Mouse (Mus musculus): Measurements from ENCODE around the gene Lzic. TPM values are rescaled to one million over a fixed set of nuclear protein-coding genes. Genes with fewer than 3 reads are reported as not detected.

The Lzic gene
- polyA plus RNA-seq, 1 experiment: 8.0 TPM

- no peak overlapping the region for H3K27ac ChIP-seq (ENCODE audit: insufficient read depth, low read length)
- no peak for DNase-seq (ENCODE audit: low read depth in 1 of 2, low spot score in 2 of 2)
Observed at GRCm38 (mm10) chr4:149511221-149511646, 26.2 kb downstream of the Lzic start.

GRCm38 (mm10) chr4:149512072-149512471 is 27.0 kb downstream of the Lzic start:
- H3K4me3 ChIP-seq (ENCODE audit: extremely low read depth, insufficient read depth, insufficient read length): no peak overlapping the region
- no peaks in the 10 kb centered on the region; the same call in 1 of the 2 replicates for H3K4me1 ChIP-seq (ENCODE audit: control insufficient read depth, insufficient read depth, insufficient read length)
- TF ChIP-seq POLR2A (IDR thresholded peaks at IDR 0.05; ENCODE audit: low read depth, low read length): no peak
- TF ChIP-seq CTCF (IDR thresholded peaks at IDR 0.05; ENCODE audit: extremely low read depth, insufficient read depth, insufficient read length, insufficient replicate concordance): no peak
- no peak for DNase-seq (ENCODE audit: low read depth in 1 of 2, low spot score in 2 of 2)
- no peaks in the 10 kb centered on the region for H3K27me3 ChIP-seq (ENCODE audit: control insufficient read depth, insufficient read depth, low read length)
- H3K36me3 ChIP-seq (ENCODE audit: control insufficient read depth, insufficient read depth, low read length): no peaks in the 10 kb centered on the region
- H3K27ac ChIP-seq (ENCODE audit: insufficient read depth, low read length): no peak overlapping the region
- 93% methylated on average over 7 of the region's 7 CpGs for WGBS

More at GRCm38 (mm10) chr4:149511221-149511646, 26.2 kb downstream of the Lzic start:
- no peaks in the 10 kb centered on the region for H3K27me3 ChIP-seq (ENCODE audit: control insufficient read depth, insufficient read depth, low read length)
- H3K4me3 ChIP-seq (ENCODE audit: extremely low read depth, insufficient read depth, insufficient read length): no peak overlapping the region
- TF ChIP-seq CTCF (IDR thresholded peaks at IDR 0.05; ENCODE audit: extremely low read depth, insufficient read depth, insufficient read length, insufficient replicate concordance): no peak
- H3K36me3 ChIP-seq (ENCODE audit: control insufficient read depth, insufficient read depth, low read length): no peaks in the 10 kb centered on the region
- 49% methylated on average over 6 of the region's 6 CpGs for WGBS
- no peaks in the 10 kb centered on the region; the same call in 1 of the 2 replicates for H3K4me1 ChIP-seq (ENCODE audit: control insufficient read depth, insufficient read depth, insufficient read length)

- Histone ChIP-seq H3K27me3 (ENCODE audit: control insufficient read depth, insufficient read depth, low read length) (no peaks in the 10 kb centered on the region), H3K36me3 (ENCODE audit: control insufficient read depth, insufficient read depth, low read length) (no peaks in the 10 kb centered on the region), H3K27ac (ENCODE audit: insufficient read depth, low read length) (no peak overlapping the region), H3K4me3 (ENCODE audit: extremely low read depth, insufficient read depth, insufficient read length) (no peak overlapping the region), H3K4me1 (ENCODE audit: control insufficient read depth, insufficient read depth, insufficient read length) (peaks cover 3% of the 10 kb centered on the region; the same call in 1 of the 2 replicates)
- WGBS: 78% methylated on average over 5 of the region's 5 CpGs
- no peak for DNase-seq (ENCODE audit: low read depth in 1 of 2, low spot score in 2 of 2)
- TF ChIP-seq CTCF (IDR thresholded peaks at IDR 0.05; ENCODE audit: extremely low read depth, insufficient read depth, insufficient read length, insufficient replicate concordance): no peak
- no peak for TF ChIP-seq POLR2A (IDR thresholded peaks at IDR 0.05; ENCODE audit: low read depth, low read length)
Observed at GRCm38 (mm10) chr4:149515706-149516105, 30.7 kb downstream of the Lzic start.

DNA sequence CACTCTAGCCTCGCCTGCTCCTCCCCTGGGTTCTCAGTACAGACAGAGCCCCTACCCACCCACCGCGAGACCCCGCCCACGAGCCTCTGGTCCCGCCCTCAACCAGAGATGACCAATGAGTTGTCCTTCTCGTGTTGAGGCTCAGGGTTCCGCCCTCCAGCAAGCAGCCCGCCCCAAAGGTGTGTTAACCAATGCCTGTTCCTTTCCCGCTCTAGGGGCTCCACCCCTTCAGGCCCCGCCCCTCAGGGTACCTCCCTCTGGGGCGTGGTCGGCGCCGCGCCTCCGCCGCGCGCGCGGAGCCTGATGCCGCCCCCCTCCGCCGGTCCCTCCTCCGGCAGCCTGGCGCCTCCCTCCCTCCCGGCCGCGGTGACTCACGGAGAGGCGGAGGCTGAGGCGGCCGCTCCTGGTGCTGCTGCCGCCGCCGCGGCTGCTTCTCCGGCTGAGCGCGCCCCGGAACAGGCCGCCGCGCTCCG is 32.9 kb downstream of the Lzic start, which contains the start of gene Ctnnbip1:
TSS of gene Ctnnbip1 (plus strand) at position 369 of the 473 bp plus-strand sequence.
- Histone ChIP-seq H3K27me3 (ENCODE audit: control insufficient read depth, insufficient read depth, low read length) (no peaks in the 10 kb centered on the region), H3K27ac (ENCODE audit: insufficient read depth, low read length) (no peak within 1 kb of the TSS), H3K4me3 (ENCODE audit: extremely low read depth, insufficient read depth, insufficient read length) (peak within 1 kb of the TSS; percentile 52), H3K36me3 (ENCODE audit: control insufficient read depth, insufficient read depth, low read length) (no peaks in the 10 kb centered on the region), H3K4me1 (ENCODE audit: control insufficient read depth, insufficient read depth, insufficient read length) (peaks cover 3% of the 10 kb centered on the region; the same call in 1 of the 2 replicates)
- TF ChIP-seq CTCF (IDR thresholded peaks at IDR 0.05; ENCODE audit: extremely low read depth, insufficient read depth, insufficient read length, insufficient replicate concordance) (no peak), POLR2A (IDR thresholded peaks at IDR 0.05; ENCODE audit: low read depth, low read length) (no peak)
- WGBS: 1% methylated on average over 40 of the region's 46 CpGs
- DNase-seq (ENCODE audit: low read depth in 1 of 2, low spot score in 2 of 2): peak; percentile 85 to 92

- no peak overlapping the region for H3K27ac ChIP-seq (ENCODE audit: insufficient read depth, low read length)
- H3K4me1 ChIP-seq (ENCODE audit: control insufficient read depth, insufficient read depth, insufficient read length): peaks cover 3% of the 10 kb centered on the region; the same call in 1 of the 2 replicates
- no peaks in the 10 kb centered on the region for H3K36me3 ChIP-seq (ENCODE audit: control insufficient read depth, insufficient read depth, low read length)
- peak overlapping the region; percentile 52 for H3K4me3 ChIP-seq (ENCODE audit: extremely low read depth, insufficient read depth, insufficient read length)
- no peak for TF ChIP-seq CTCF (IDR thresholded peaks at IDR 0.05; ENCODE audit: extremely low read depth, insufficient read depth, insufficient read length, insufficient replicate concordance)
- TF ChIP-seq POLR2A (IDR thresholded peaks at IDR 0.05; ENCODE audit: low read depth, low read length): no peak
- WGBS: 10% methylated on average over 47 of the region's 52 CpGs
- DNase-seq (ENCODE audit: low read depth in 1 of 2, low spot score in 2 of 2): peak in 1 of 2 experiments; percentile 10
- no peaks in the 10 kb centered on the region for H3K27me3 ChIP-seq (ENCODE audit: control insufficient read depth, insufficient read depth, low read length)
Observed at GRCm38 (mm10) chr4:149518351-149519220, 33.6 kb downstream of the Lzic start.

GRCm38 (mm10) chr4:149521258-149521657 is 36.2 kb downstream of the Lzic start:
- no peak for TF ChIP-seq POLR2A (IDR thresholded peaks at IDR 0.05; ENCODE audit: low read depth, low read length)
- TF ChIP-seq CTCF (IDR thresholded peaks at IDR 0.05; ENCODE audit: extremely low read depth, insufficient read depth, insufficient read length, insufficient replicate concordance): no peak
- H3K4me3 ChIP-seq (ENCODE audit: extremely low read depth, insufficient read depth, insufficient read length): no peak overlapping the region
- no peak overlapping the region for H3K27ac ChIP-seq (ENCODE audit: insufficient read depth, low read length)
- DNase-seq (ENCODE audit: low read depth in 1 of 2, low spot score in 2 of 2): no peak
- WGBS: 87% methylated on average over 10 of the region's 10 CpGs
- H3K36me3 ChIP-seq (ENCODE audit: control insufficient read depth, insufficient read depth, low read length): no peaks in the 10 kb centered on the region
- peaks cover 3% of the 10 kb centered on the region; the same call in 1 of the 2 replicates for H3K4me1 ChIP-seq (ENCODE audit: control insufficient read depth, insufficient read depth, insufficient read length)
- H3K27me3 ChIP-seq (ENCODE audit: control insufficient read depth, insufficient read depth, low read length): no peaks in the 10 kb centered on the region

Measured in spleen, adult 2 months (tissue).